ENCODE assay signal across 8 mouse cellular contexts in genomic region chr2:143837291-143837701, GRCm38 (mm10). TPM values are rescaled to one million over a fixed set of nuclear protein-coding genes. Genes with fewer than 3 reads are reported as not detected.
DNase-seq lines count a peak whose midpoint lies in the region; ATAC-seq and TF ChIP-seq lines count a peak whose summit lies in the region.

No protein-coding gene starts in this region.

- H3K4me1 ChIP-seq in E14TG2a.4 (replicated peaks; ENCODE audit: low read depth, low read length): peaks cover 10% of the 10 kb centered on the region; the same call in 1 of the 2 replicates
- H3K4me1 ChIP-seq in forebrain, embryonic 13.5 days: no peaks in the 10 kb centered on the region
- H3K4me1 ChIP-seq in neural tube, embryonic 15.5 days: peaks cover 4% of the 10 kb centered on the region

- H3K9me3 ChIP-seq in E14TG2a.4 (ENCODE audit: low read length): no peaks in the 10 kb centered on the region
- H3K9me3 ChIP-seq in forebrain, embryonic 13.5 days (replicated peaks): no peaks in the 10 kb centered on the region
- H3K9me3 ChIP-seq in neural tube, embryonic 15.5 days (replicated peaks): no peaks in the 10 kb centered on the region

- peak; percentile 70 for DNase-seq in c-Kit-positive CD71-positive TER-119-positive erythroid progenitor cells, embryonic 14.5 days (ENCODE audit: low spot score)
- peak; percentile 21 for DNase-seq in heart, postnatal 25 days (ENCODE audit: low spot score)
- DNase-seq in layer of hippocampus, adult 11-12 months (ENCODE audit: low spot score): peak; percentile 87
- peak; percentile 66 to 75 for DNase-seq in lung, adult 18-20 months
- DNase-seq in testis, postnatal 14 days (ENCODE audit: low spot score): peak; percentile 49

- H3K27me3 ChIP-seq in E14TG2a.4 (ENCODE audit: insufficient read depth, low read length): no peaks in the 10 kb centered on the region
- no peaks in the 10 kb centered on the region for H3K27me3 ChIP-seq in forebrain, embryonic 13.5 days
- H3K27me3 ChIP-seq in neural tube, embryonic 15.5 days (replicated peaks): no peaks in the 10 kb centered on the region

- WGBS in forebrain, embryonic 13.5 days: 1% methylated on average over 8 of the region's 8 CpGs
- WGBS in neural tube, embryonic 15.5 days: 2% methylated on average over 8 of the region's 8 CpGs

- H3K9ac ChIP-seq in forebrain, embryonic 13.5 days: no peak overlapping the region
- 0 out of 2 replicates have a peak overlapping the region, but pooled peaks have one; percentile 36 for H3K9ac ChIP-seq in neural tube, embryonic 15.5 days (replicated peaks)

- H3K4me2 ChIP-seq in forebrain, embryonic 13.5 days: peak overlapping the region; percentile 56
- peak overlapping the region; percentile 60 for H3K4me2 ChIP-seq in neural tube, embryonic 15.5 days

- H3K27ac ChIP-seq in forebrain, embryonic 13.5 days: no peak overlapping the region
- no peak overlapping the region for H3K27ac ChIP-seq in neural tube, embryonic 15.5 days (replicated peaks)

- peak; percentile 49 for TF ChIP-seq CTCF in E14TG2a.4 (conservative IDR thresholded peaks at IDR 0.05; ENCODE audit: low read length)

- peak; percentile 82 for ATAC-seq in forebrain, embryonic 13.5 days
- peak; percentile 75; the same call in 1 of the 2 replicates for ATAC-seq in neural tube, embryonic 15.5 days (ENCODE audit: low FRiP score)

- H3K36me3 ChIP-seq in E14TG2a.4 (ENCODE audit: insufficient read depth, low read length): no peaks in the 10 kb centered on the region
- H3K36me3 ChIP-seq in forebrain, embryonic 13.5 days (ENCODE audit: poor library complexity, severe bottlenecking): no peaks in the 10 kb centered on the region
- no peaks in the 10 kb centered on the region for H3K36me3 ChIP-seq in neural tube, embryonic 15.5 days

- H3K4me3 ChIP-seq in E14TG2a.4 (replicated peaks; ENCODE audit: low read length): no peak overlapping the region
- peak overlapping the region; percentile 25 for H3K4me3 ChIP-seq in forebrain, embryonic 13.5 days
- peak overlapping the region; percentile 32 for H3K4me3 ChIP-seq in neural tube, embryonic 15.5 days (replicated peaks)

- intact Hi-C loops in heart, postnatal 25 days (cut with DNase I): loop anchor here (2.0 to 5.0 kb wide), 2 partner anchors 450 to 615 kb away; no protein-coding TSS in a partner anchor

RNA-seq across cellular contexts. Expression of gene Bfsp1, which starts 25.7 kb away (rescaled TPM):
- 0.53 and 0.57 TPM in 2 replicates for polyA plus RNA-seq in forebrain, embryonic 13.5 days (2015; fragmentation: Nextera tagmentation; extraction: Ambion mirVana)
- total RNA-seq in heart, postnatal 25 days (2021): under 1 TPM; 0.34 TPM
- polyA plus RNA-seq in neural tube, embryonic 15.5 days (2015; fragmentation: Nextera tagmentation; extraction: Ambion mirVana): 1.4 and 1.9 TPM in 2 replicates

Comparison
In these comparisons a context has a peak if more than half of its experiments do, and no peak if none do; other contexts are left out.
1. DNase-seq: peak in every context shown above with its lines; median percentile 87 in layer of hippocampus, adult 11-12 months; 70 in lung, adult 18-20 months; 70 in c-Kit-positive CD71-positive TER-119-positive erythroid progenitor cells, embryonic 14.5 days; 49 in testis, postnatal 14 days; 21 in heart, postnatal 25 days.